Mouse (Mus musculus): Measurements from ENCODE around the gene Banf2. TPM values are rescaled to one million over a fixed set of nuclear protein-coding genes. Genes with fewer than 3 reads are reported as not detected.
A peak's percentile ranks its signal among the peaks of the same experiment; 100 is the strongest.

The Banf2 gene
- polyA plus RNA-seq, 1 experiment from 2014 or later, result not detected

GRCm38 (mm10) chr2:144014481-144014880 is 18.4 kb upstream of the Banf2 start:
- Histone ChIP-seq H3K9me3 (ENCODE audit: control insufficient read depth, low read length) (no peaks in the 10 kb centered on the region), H3K9ac (ENCODE audit: low read depth, low read length) (no peak overlapping the region), H3K36me3 (ENCODE audit: control insufficient read depth, insufficient read depth, low read length) (no peaks in the 10 kb centered on the region), H3K27me3 (replicated peaks; ENCODE audit: control insufficient read depth, insufficient read depth, low read length) (no peaks in the 10 kb centered on the region), H3K27ac (ENCODE audit: low read length) (no peak overlapping the region), H3K4me3 (ENCODE audit: low read length) (no peak overlapping the region), H3K4me1 (ENCODE audit: control insufficient read depth, insufficient read depth, low read length) (peaks cover 9% of the 10 kb centered on the region; the same call in 1 of the 2 replicates), H3K4me2 (ENCODE audit: low read depth, low read length) (no peak overlapping the region)
- WGBS, result 56% methylated on average over 5 of the region's 5 CpGs
- no peak for ATAC-seq

DNA sequence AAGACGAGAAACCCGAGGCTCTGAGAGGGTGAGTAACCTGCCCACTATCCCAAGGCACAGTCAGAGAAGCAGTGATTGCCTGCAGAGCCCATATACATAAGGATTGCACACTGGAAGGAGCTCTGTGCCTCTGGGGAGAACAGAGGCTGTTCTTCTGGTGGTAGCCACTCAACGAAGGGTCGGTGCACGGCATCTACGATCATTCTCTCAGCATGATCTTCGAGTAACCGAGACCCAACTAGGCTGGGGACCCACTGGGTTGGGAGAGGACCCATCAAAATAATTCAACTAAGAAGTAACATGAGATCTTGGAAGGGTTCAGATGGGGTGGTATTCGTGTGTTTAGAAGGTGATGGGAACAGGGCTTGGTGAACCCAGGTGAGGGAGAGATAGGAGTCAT is 17.0 kb upstream of the Banf2 start:
- Histone ChIP-seq H3K9me3 (ENCODE audit: control insufficient read depth, low read length) (no peaks in the 10 kb centered on the region), H3K36me3 (ENCODE audit: control insufficient read depth, insufficient read depth, low read length) (no peaks in the 10 kb centered on the region)
- WGBS, result 87% methylated on average over 9 of the region's 9 CpGs

DNA sequence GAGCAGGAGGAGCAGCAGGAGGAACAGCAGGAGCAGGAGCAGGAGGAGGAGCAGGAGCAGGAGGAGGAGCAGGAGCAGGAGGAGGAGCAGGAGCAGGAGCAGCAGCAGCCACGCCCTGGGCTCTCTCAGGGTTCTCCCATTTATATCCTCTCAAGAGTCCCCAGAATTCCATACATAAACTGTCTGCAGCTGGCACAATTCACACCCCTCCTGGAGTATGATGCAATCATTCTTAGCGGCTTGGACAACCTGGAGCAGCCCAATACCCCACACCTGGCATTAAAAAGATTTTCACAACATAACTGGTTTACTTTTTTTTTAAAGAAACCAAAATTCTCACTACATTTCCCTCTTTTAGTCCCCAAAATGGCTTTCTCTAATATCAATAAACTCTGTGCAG is 12.9 kb upstream of the Banf2 start:
- H3K4me2 ChIP-seq (ENCODE audit: low read depth, low read length), result no peak overlapping the region
- no peaks in the 10 kb centered on the region for H3K27me3 ChIP-seq (replicated peaks; ENCODE audit: control insufficient read depth, insufficient read depth, low read length)
- no peaks in the 10 kb centered on the region for H3K36me3 ChIP-seq (ENCODE audit: control insufficient read depth, insufficient read depth, low read length)
- peaks cover 2% of the 10 kb centered on the region; the same call in 1 of the 2 replicates for H3K4me1 ChIP-seq (ENCODE audit: control insufficient read depth, insufficient read depth, low read length)
- peak; percentile 75; the same call in 1 of the 2 replicates for ATAC-seq
- H3K4me3 ChIP-seq (ENCODE audit: low read length), result no peak overlapping the region
- H3K9ac ChIP-seq (ENCODE audit: low read depth, low read length), result no peak overlapping the region
- H3K27ac ChIP-seq (ENCODE audit: low read length), result no peak overlapping the region
- no peaks in the 10 kb centered on the region for H3K9me3 ChIP-seq (ENCODE audit: control insufficient read depth, low read length)
- WGBS, result 59% methylated on average over 2 of the region's 2 CpGs

More for the DNA sequence above, 17.0 kb upstream of the Banf2 start:
- Histone ChIP-seq H3K4me2 (ENCODE audit: low read depth, low read length) (no peak overlapping the region), H3K27ac (ENCODE audit: low read length) (no peak overlapping the region), H3K27me3 (replicated peaks; ENCODE audit: control insufficient read depth, insufficient read depth, low read length) (no peaks in the 10 kb centered on the region), H3K4me1 (ENCODE audit: control insufficient read depth, insufficient read depth, low read length) (peaks cover 7% of the 10 kb centered on the region; the same call in 1 of the 2 replicates), H3K4me3 (ENCODE audit: low read length) (no peak overlapping the region), H3K9ac (ENCODE audit: low read depth, low read length) (no peak overlapping the region)
- no peak for ATAC-seq

- peaks cover 2% of the 10 kb centered on the region; the same call in 1 of the 2 replicates for H3K4me1 ChIP-seq (ENCODE audit: control insufficient read depth, insufficient read depth, low read length)
- H3K27me3 ChIP-seq (replicated peaks; ENCODE audit: control insufficient read depth, insufficient read depth, low read length), result no peaks in the 10 kb centered on the region
- no peak overlapping the region for H3K4me3 ChIP-seq (ENCODE audit: low read length)
- no peak overlapping the region for H3K9ac ChIP-seq (ENCODE audit: low read depth, low read length)
- 71% methylated on average over 3 of the region's 3 CpGs for WGBS
- H3K27ac ChIP-seq (ENCODE audit: low read length), result no peak overlapping the region
- ATAC-seq, result no peak
- no peaks in the 10 kb centered on the region for H3K9me3 ChIP-seq (ENCODE audit: control insufficient read depth, low read length)
- H3K4me2 ChIP-seq (ENCODE audit: low read depth, low read length), result no peak overlapping the region
- H3K36me3 ChIP-seq (ENCODE audit: control insufficient read depth, insufficient read depth, low read length), result no peaks in the 10 kb centered on the region
Measured at GRCm38 (mm10) chr2:144022441-144022840, 10.4 kb upstream of the Banf2 start.

- ATAC-seq, result no peak
- no peak overlapping the region for H3K27ac ChIP-seq (ENCODE audit: low read length)
Measured at GRCm38 (mm10) chr2:144025361-144025760, 7.5 kb upstream of the Banf2 start.

DNA sequence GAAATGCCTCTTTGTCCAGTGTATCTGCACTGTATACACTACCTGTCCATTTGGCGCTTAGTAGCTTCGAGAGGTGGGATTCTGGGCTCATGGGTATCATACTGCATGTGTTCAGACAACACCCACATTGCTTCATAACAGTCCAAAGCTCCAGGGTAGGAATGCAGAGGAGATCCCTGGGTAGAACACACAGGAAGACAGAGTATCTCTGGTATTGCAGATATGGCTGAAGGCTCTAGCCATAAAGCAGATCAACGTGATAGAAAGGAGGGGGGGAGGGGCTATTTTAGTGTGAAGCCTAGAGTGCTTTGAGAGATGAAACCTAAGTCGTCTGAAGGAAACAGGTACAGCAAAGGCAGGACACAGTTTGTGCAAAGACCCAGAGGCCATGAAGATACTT is 6.4 kb upstream of the Banf2 start:
- H3K27me3 ChIP-seq (replicated peaks; ENCODE audit: control insufficient read depth, insufficient read depth, low read length), result no peaks in the 10 kb centered on the region
- WGBS, result 61% methylated on average over 4 of the region's 4 CpGs
- no peaks in the 10 kb centered on the region for H3K36me3 ChIP-seq (ENCODE audit: control insufficient read depth, insufficient read depth, low read length)
- 0 out of 2 replicates have a peak, but pooled peaks have one; percentile 28 for ATAC-seq
- no peak overlapping the region for H3K27ac ChIP-seq (ENCODE audit: low read length)
- no peak overlapping the region for H3K9ac ChIP-seq (ENCODE audit: low read depth, low read length)
- no peak overlapping the region for H3K4me2 ChIP-seq (ENCODE audit: low read depth, low read length)
- no peaks in the 10 kb centered on the region for H3K4me1 ChIP-seq (ENCODE audit: control insufficient read depth, insufficient read depth, low read length)
- no peaks in the 10 kb centered on the region for H3K9me3 ChIP-seq (ENCODE audit: control insufficient read depth, low read length)
- H3K4me3 ChIP-seq (ENCODE audit: low read length), result no peak overlapping the region

More at GRCm38 (mm10) chr2:144025361-144025760, 7.5 kb upstream of the Banf2 start:
- H3K4me1 ChIP-seq (ENCODE audit: control insufficient read depth, insufficient read depth, low read length), result no peaks in the 10 kb centered on the region
- H3K36me3 ChIP-seq (ENCODE audit: control insufficient read depth, insufficient read depth, low read length), result no peaks in the 10 kb centered on the region
- 87% methylated on average over 9 of the region's 9 CpGs for WGBS
- no peaks in the 10 kb centered on the region for H3K27me3 ChIP-seq (replicated peaks; ENCODE audit: control insufficient read depth, insufficient read depth, low read length)
- no peaks in the 10 kb centered on the region for H3K9me3 ChIP-seq (ENCODE audit: control insufficient read depth, low read length)
- no peak overlapping the region for H3K4me3 ChIP-seq (ENCODE audit: low read length)
- no peak overlapping the region for H3K4me2 ChIP-seq (ENCODE audit: low read depth, low read length)
- no peak overlapping the region for H3K9ac ChIP-seq (ENCODE audit: low read depth, low read length)

GRCm38 (mm10) chr2:144030791-144031190 is 2.1 kb upstream of the Banf2 start:
- Histone ChIP-seq H3K4me2 (ENCODE audit: low read depth, low read length) (no peak overlapping the region), H3K36me3 (ENCODE audit: control insufficient read depth, insufficient read depth, low read length) (no peaks in the 10 kb centered on the region), H3K27ac (ENCODE audit: low read length) (no peak overlapping the region), H3K9ac (ENCODE audit: low read depth, low read length) (no peak overlapping the region), H3K4me3 (ENCODE audit: low read length) (no peak overlapping the region), H3K27me3 (replicated peaks; ENCODE audit: control insufficient read depth, insufficient read depth, low read length) (no peaks in the 10 kb centered on the region), H3K9me3 (ENCODE audit: control insufficient read depth, low read length) (no peaks in the 10 kb centered on the region), H3K4me1 (ENCODE audit: control insufficient read depth, insufficient read depth, low read length) (no peaks in the 10 kb centered on the region)
- WGBS, result 85% methylated on average over 7 of the region's 7 CpGs
- no peak for ATAC-seq

- Histone ChIP-seq H3K36me3 (ENCODE audit: control insufficient read depth, insufficient read depth, low read length) (no peaks in the 10 kb centered on the region), H3K4me1 (ENCODE audit: control insufficient read depth, insufficient read depth, low read length) (peaks cover 6% of the 10 kb centered on the region; the same call in 1 of the 2 replicates), H3K9ac (ENCODE audit: low read depth, low read length) (no peak overlapping the region), H3K4me2 (ENCODE audit: low read depth, low read length) (no peak overlapping the region), H3K27ac (ENCODE audit: low read length) (no peak overlapping the region), H3K9me3 (ENCODE audit: control insufficient read depth, low read length) (no peaks in the 10 kb centered on the region), H3K4me3 (ENCODE audit: low read length) (no peak overlapping the region), H3K27me3 (replicated peaks; ENCODE audit: control insufficient read depth, insufficient read depth, low read length) (no peaks in the 10 kb centered on the region)
- 80% methylated on average over 6 of the region's 6 CpGs for WGBS
- ATAC-seq, result no peak
Measured at GRCm38 (mm10) chr2:144044726-144045125, 11.9 kb downstream of the Banf2 start.

DNA sequence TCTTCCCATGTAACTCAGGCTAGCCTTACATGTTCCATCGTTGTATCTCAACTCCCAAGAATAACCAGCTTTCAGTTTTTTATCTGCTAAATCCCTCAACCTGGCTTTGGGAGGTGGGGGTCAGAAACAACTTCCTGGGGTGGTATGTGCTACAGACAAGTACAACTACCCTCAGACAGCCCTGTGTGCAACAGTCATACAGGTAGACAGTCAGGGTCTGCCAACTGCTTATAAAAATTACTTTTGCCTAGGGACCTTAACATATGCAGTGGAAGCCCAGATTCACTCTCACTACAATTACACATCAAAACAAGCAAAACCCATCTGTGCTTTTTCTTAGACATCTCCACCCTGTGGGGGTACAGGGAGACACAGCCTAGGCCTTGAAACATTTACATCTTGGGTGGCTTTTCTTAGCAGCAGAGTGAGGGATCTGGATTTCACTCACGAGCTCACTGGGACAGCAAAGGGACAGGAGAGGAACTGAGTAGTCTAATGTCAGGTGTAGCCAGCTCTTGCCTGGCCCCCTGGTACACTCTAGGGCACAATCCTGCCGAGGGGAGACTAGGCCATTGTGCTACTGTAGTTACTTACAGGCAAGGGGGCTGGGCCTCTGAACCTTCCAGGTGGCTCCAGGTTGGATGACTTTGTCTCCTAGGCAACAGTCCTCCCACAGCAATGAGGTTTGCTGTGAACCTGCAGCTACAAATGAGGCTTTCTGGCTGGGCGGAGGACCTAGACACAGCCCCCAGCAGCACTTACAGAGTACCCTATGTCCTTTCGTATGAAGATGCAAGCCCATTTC is 13.1 kb downstream of the Banf2 start:
- 66% methylated on average over 5 of the region's 5 CpGs for WGBS
- Histone ChIP-seq H3K4me3 (ENCODE audit: low read length) (no peak overlapping the region), H3K27ac (ENCODE audit: low read length) (no peak overlapping the region), H3K27me3 (replicated peaks; ENCODE audit: control insufficient read depth, insufficient read depth, low read length) (no peaks in the 10 kb centered on the region), H3K9ac (ENCODE audit: low read depth, low read length) (no peak overlapping the region), H3K36me3 (ENCODE audit: control insufficient read depth, insufficient read depth, low read length) (no peaks in the 10 kb centered on the region), H3K9me3 (ENCODE audit: control insufficient read depth, low read length) (no peaks in the 10 kb centered on the region), H3K4me2 (ENCODE audit: low read depth, low read length) (no peak overlapping the region), H3K4me1 (ENCODE audit: control insufficient read depth, insufficient read depth, low read length) (peaks cover 6% of the 10 kb centered on the region; the same call in 1 of the 2 replicates)
- ATAC-seq, result no peak

Data from intestine, embryonic 16.5 days (tissue).